Mouse (Mus musculus): ENCODE data around the gene Zfyve26. TPM values are rescaled to one million over a fixed set of nuclear protein-coding genes. Genes with fewer than 3 reads are reported as not detected.

Zfyve26 gene
- polyA plus RNA-seq, 1 experiment from 2014 or later = 10.6 TPM

DNA sequence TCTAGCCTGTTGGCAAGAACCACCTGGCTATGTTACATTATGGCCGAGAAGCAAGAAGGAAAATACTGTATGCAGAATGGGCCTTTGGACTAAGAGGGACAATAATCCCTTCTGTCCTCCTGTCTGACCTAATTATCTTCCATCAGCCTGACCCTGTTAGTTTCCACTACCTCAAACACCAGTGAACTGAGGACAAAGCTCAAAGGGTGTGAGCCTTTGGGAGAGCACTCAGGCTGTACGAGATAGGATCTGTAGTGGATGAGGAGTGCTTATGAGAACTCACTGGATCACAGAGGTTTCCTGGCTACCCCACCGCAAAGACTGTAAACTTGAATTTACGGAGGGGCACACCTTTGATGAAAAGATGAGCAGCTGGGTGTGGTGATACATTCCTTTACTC, 17.6 kb upstream of the Zfyve26 start:
- no peak for ATAC-seq
- Histone ChIP-seq H3K9ac (no peak overlapping the region), H3K9me3 (replicated peaks) (no peaks in the 10 kb centered on the region), H3K27me3 (replicated peaks) (no peaks in the 10 kb centered on the region), H3K4me2 (no peak overlapping the region), H3K4me1 (no peaks in the 10 kb centered on the region), H3K36me3 (peaks cover 15% of the 10 kb centered on the region), H3K4me3 (no peak overlapping the region), H3K27ac (no peak overlapping the region)
- 79% methylated on average over 4 of the region's 4 CpGs for WGBS (ENCODE audit: insufficient replicate concordance)

DNA sequence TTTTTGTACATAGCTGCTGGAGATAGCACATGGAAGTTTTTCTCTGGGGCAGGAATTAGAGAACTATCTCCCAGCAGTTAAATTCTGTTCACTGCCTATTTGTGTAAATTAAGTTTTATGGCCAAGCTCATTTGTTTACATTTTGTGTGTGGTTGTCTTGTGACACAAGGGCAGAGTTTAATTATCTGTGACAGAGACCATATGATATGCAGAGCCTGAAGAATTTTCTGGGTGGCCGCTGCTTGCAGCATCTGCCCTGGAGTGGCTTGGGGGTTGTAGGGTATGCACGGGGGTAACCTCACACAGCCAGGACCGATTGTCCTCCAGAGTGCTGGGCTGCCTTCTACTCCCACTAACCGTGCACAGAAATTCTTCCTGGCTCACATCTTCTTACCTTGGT, 9.9 kb upstream of the Zfyve26 start:
- Histone ChIP-seq H3K4me1 (no peaks in the 10 kb centered on the region), H3K27ac (no peak overlapping the region), H3K4me2 (no peak overlapping the region), H3K9me3 (replicated peaks) (no peaks in the 10 kb centered on the region), H3K4me3 (no peak overlapping the region), H3K9ac (no peak overlapping the region), H3K36me3 (peaks cover 32% of the 10 kb centered on the region), H3K27me3 (replicated peaks) (no peaks in the 10 kb centered on the region)
- ATAC-seq = no peak
- 84% methylated on average over 4 of the region's 4 CpGs for WGBS (ENCODE audit: insufficient replicate concordance)

DNA sequence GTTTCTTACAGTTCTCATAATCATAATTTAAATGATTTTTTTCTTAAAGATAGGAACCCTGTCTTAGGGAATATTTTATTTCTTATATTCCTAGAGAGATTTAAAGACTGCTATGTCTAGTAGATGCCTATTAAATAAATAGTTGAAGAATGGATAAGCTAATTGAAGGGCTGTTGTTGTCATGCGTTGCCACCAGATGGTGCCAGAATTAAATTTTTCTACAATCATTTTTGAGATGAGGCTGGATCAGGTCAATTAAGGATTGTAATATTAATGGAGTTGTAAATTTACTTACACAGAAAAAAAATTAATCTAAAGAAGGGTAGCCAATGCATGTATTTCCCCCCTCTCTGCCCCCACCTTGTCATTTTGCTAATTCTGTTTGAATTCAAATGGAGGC, 9.0 kb upstream of the Zfyve26 start:
- Histone ChIP-seq H3K36me3 (peaks cover 32% of the 10 kb centered on the region), H3K9me3 (replicated peaks) (no peaks in the 10 kb centered on the region), H3K4me1 (no peaks in the 10 kb centered on the region), H3K4me3 (no peak overlapping the region), H3K9ac (no peak overlapping the region), H3K27ac (no peak overlapping the region), H3K27me3 (replicated peaks) (no peaks in the 10 kb centered on the region), H3K4me2 (no peak overlapping the region)
- 44% methylated on average over 1 of the region's 1 CpGs for WGBS (ENCODE audit: insufficient replicate concordance)
- no peak for ATAC-seq

DNA sequence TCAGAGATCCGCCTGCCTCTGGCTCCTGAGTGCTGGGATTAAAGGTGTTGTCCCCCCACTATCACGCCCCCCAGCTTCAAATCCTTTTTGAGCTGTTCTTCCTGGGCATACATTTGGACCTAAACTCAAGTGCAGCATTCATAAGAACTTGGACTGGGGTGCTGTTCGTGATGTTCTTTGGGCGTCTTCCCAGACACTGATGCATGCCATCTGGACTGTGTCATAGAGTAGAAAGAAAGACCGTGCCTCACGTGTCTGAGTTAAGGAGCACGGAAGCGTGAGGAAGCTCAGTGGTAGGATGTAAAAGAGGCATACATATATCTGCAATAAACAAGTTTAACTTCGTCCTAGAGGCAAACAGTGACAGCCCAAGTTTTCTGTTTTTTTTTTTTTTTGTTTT, 5.7 kb upstream of the Zfyve26 start:
- Histone ChIP-seq H3K36me3 (peaks cover 26% of the 10 kb centered on the region), H3K27ac (no peak overlapping the region), H3K9ac (no peak overlapping the region), H3K4me3 (no peak overlapping the region), H3K4me2 (no peak overlapping the region), H3K9me3 (replicated peaks) (no peaks in the 10 kb centered on the region), H3K4me1 (peaks cover 9% of the 10 kb centered on the region), H3K27me3 (replicated peaks) (no peaks in the 10 kb centered on the region)
- WGBS (ENCODE audit: insufficient replicate concordance) = 78% methylated on average over 9 of the region's 9 CpGs
- no peak for ATAC-seq

DNA sequence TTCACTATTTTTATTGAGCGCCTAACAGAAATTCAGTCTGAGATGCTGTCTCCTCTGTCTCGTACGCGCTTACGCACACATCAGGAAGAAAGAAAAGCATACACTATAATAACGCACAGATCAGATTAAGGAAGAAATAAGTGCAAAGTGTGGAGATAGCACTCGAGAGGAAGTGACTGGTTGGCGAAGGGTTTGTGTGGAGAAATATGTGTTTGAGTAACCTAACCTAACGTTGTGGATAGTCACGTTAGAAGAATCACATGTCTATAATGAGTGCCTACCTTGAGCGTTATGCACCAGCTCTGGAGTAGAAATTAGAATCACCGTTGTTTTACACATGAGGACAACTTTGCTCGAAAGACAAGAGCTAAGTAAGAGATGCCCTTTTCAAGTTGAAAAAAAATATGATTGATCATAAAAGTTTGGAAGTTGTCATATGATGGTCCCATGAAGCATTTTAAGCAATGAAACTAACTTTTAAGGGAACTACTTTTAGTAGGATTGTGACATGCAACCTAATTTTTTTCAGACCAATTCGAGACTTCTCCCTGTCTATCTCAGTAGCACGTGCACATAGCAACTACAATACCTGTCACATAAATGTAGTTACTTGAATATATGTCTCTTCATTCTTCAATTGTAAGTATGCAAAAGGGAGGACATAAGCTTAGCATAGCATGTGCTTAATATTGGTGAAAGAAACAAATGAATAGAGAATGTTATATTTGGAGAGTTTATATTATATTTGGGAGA, 2.0 kb upstream of the Zfyve26 start:
- ATAC-seq = no peak
- H3K9me3 ChIP-seq (replicated peaks) = no peaks in the 10 kb centered on the region
- H3K9ac ChIP-seq = peak overlapping the region; percentile 80
- H3K27ac ChIP-seq = peak overlapping the region; percentile 87
- 7% methylated on average over 15 of the region's 15 CpGs for WGBS (ENCODE audit: insufficient replicate concordance)
- H3K27me3 ChIP-seq (replicated peaks) = no peaks in the 10 kb centered on the region
- H3K36me3 ChIP-seq = peaks cover 16% of the 10 kb centered on the region
- H3K4me1 ChIP-seq = peaks cover 34% of the 10 kb centered on the region
- peak overlapping the region; percentile 91 for H3K4me2 ChIP-seq
- H3K4me3 ChIP-seq = peak overlapping the region; percentile 84

DNA sequence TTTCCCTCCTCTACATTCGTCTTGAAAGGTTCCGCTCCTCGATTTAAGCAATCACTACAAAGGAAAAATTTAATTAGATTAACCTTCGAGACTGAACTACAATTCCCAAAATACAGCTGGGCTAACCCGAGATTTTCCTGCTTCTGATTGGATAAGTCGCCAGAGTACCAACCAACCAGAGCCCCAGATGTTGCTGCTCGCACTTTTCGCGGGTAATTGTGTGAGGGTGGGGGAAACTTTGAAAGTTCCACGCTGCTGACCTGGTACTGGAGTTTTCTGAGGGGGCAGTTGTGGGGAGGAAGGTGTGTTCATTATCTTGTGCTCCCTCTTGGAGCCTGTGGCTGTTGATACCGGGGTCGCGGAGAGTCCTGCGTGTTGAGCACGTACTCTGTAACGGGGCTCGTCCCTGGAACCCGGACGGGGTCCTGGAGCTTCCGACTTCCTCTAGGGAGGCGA, 1.0 kb upstream of the Zfyve26 start, which contains the start of gene Rad51b:
Gene Rad51b (plus strand): TSS at position 162 of the 456 bp plus-strand sequence.
- WGBS (ENCODE audit: insufficient replicate concordance) = under 1% methylated on average over 21 of the region's 21 CpGs
- no peaks in the 10 kb centered on the region for H3K9me3 ChIP-seq (replicated peaks)
- peaks cover 40% of the 10 kb centered on the region for H3K4me1 ChIP-seq
- H3K36me3 ChIP-seq = peaks cover 15% of the 10 kb centered on the region; the same call in 1 of the 2 replicates
- peak; percentile 82 for ATAC-seq
- H3K4me2 ChIP-seq = peak within 1 kb of the TSS; percentile 91
- H3K9ac ChIP-seq = peak within 1 kb of the TSS; percentile 80
- peak within 1 kb of the TSS; percentile 87 for H3K27ac ChIP-seq
- H3K27me3 ChIP-seq (replicated peaks) = no peaks in the 10 kb centered on the region
- H3K4me3 ChIP-seq = peak within 1 kb of the TSS; percentile 84

DNA sequence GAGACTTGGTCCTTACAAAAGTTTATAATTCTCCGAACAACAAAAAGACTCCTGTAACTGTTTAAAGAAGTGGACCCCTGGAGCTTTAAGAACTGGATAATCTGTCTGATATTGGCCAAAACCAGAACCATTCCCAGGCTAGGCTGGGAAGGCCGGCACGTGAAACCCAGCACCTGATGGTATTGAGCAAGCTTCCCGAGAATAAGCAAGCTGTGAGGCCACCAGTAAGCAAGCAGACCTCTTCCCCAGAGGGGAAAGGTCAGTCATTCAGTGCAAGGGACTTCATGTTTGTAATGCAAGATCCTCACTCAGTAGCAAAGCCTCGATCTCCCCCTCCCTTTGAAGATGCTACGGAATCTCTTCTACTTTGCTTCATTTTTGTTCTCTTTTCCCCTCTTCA, 3.2 kb downstream of the Zfyve26 start:
- no peaks in the 10 kb centered on the region for H3K27me3 ChIP-seq (replicated peaks)
- peaks cover 33% of the 10 kb centered on the region for H3K4me1 ChIP-seq
- H3K9ac ChIP-seq = no peak overlapping the region
- WGBS (ENCODE audit: insufficient replicate concordance) = 78% methylated on average over 6 of the region's 6 CpGs
- no peak overlapping the region for H3K4me2 ChIP-seq
- no peak overlapping the region for H3K27ac ChIP-seq
- no peak overlapping the region for H3K4me3 ChIP-seq
- H3K9me3 ChIP-seq (replicated peaks) = no peaks in the 10 kb centered on the region
- H3K36me3 ChIP-seq = peaks cover 37% of the 10 kb centered on the region
- no peak for ATAC-seq

DNA sequence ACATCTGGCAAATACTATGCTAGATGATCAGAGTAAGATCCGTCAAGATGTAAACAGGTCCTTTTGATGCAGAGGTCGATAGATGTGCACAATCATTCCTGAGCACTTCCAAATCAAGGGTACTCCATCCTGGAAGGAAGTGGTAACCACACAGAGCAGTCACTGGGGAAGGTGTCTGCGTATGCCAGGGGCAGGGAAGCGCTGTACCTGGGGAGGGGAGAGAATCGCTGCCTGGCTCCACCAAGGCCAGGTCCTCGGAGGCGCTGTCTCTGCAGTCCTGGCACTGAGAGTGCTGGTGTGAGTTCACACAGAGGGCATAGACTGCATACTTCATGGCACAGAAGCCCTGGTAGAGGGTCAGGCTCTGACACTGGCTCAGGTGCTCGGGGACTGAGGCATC, 13.5 kb downstream of the Zfyve26 start:
- Histone ChIP-seq H3K4me3 (no peak overlapping the region), H3K4me1 (no peaks in the 10 kb centered on the region), H3K36me3 (peaks cover 98% of the 10 kb centered on the region), H3K9me3 (replicated peaks) (no peaks in the 10 kb centered on the region), H3K9ac (no peak overlapping the region), H3K27ac (no peak overlapping the region), H3K4me2 (no peak overlapping the region), H3K27me3 (replicated peaks) (no peaks in the 10 kb centered on the region)
- 80% methylated on average over 8 of the region's 8 CpGs for WGBS (ENCODE audit: insufficient replicate concordance)
- no peak for ATAC-seq

DNA sequence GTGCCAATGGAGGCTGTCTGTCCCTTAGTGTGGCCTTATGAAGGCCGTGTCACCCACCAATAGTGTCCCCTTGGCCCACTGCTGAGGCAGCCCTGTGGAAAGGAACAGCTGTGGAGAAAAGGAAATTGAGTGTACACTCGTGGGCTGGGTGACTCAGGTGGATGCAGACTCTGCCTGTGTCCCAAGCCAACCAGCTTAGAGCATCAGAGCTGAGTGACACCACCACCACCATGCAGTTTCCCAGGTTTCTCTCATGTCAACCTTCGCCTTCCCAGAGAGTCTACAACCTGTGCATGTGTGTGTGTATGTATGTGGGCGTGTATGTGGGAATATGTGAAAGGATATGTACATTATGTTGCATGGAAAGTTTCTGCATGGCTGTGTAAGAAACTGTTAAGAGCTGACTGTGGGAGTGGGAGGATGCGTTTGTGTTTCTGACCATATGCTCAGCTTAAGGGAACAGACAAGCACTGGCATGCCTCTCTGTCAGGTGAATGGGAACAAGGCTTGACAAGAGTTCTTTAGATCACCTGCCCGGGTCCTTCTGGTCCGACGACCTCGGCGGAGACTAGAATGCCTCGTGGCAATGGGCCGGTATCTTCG, 16.5 kb downstream of the Zfyve26 start:
- Histone ChIP-seq H3K4me3 (no peak overlapping the region), H3K4me1 (no peaks in the 10 kb centered on the region), H3K4me2 (no peak overlapping the region), H3K9me3 (replicated peaks) (no peaks in the 10 kb centered on the region), H3K27ac (no peak overlapping the region), H3K27me3 (replicated peaks) (no peaks in the 10 kb centered on the region), H3K36me3 (peaks cover 97% of the 10 kb centered on the region), H3K9ac (no peak overlapping the region)
- ATAC-seq = no peak
- 87% methylated on average over 13 of the region's 13 CpGs for WGBS (ENCODE audit: insufficient replicate concordance)

DNA sequence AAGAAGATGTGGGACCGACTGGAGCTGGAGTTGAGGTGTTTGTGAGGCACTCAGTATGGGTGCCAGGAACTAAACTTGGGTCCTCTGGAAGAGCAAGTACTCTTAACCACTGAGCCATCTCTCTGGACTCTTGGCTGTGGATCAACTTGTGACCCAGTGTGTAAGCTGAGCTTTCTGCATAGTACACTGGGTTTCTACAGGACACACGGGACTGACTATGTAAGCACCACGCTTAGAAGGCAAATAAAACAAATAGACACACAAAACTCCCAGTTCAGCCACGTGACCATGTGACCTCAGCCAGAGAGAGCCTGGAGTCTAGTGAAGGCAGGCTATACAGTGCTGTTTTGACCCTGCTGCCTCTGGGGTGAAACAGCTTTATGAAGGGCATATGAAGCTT, 23.5 kb downstream of the Zfyve26 start:
- Histone ChIP-seq H3K9me3 (replicated peaks) (no peaks in the 10 kb centered on the region), H3K4me3 (no peak overlapping the region), H3K27ac (no peak overlapping the region), H3K4me1 (no peaks in the 10 kb centered on the region), H3K4me2 (no peak overlapping the region), H3K36me3 (peaks cover 97% of the 10 kb centered on the region), H3K27me3 (replicated peaks) (no peaks in the 10 kb centered on the region), H3K9ac (no peak overlapping the region)
- peak; percentile 35; the same call in 1 of the 2 replicates for ATAC-seq
- WGBS (ENCODE audit: insufficient replicate concordance) = 79% methylated on average over 4 of the region's 4 CpGs

DNA sequence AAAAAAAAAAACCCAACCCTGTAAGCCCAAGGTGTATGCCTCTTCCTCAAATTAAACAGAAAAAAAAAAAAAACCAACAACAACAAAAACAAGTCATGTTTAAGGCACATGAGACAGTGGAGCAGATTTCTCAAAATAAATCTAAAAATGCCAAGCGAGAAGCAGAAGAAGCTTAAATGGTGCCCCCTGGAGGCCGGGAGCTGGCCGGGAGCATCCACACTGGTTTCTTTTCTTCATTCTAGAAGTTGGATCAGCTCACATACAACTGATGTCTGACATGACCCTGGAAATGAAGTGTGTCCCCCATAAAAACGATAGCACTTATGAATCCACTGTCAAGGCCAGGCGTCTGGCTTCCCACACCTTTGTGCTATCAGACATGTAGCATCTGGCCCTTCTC, 35.1 kb downstream of the Zfyve26 start:
- H3K9me3 ChIP-seq (replicated peaks) = no peaks in the 10 kb centered on the region
- H3K4me2 ChIP-seq = no peak overlapping the region
- no peak overlapping the region for H3K27ac ChIP-seq
- H3K9ac ChIP-seq = no peak overlapping the region
- 61% methylated on average over 5 of the region's 5 CpGs for WGBS (ENCODE audit: insufficient replicate concordance)
- H3K4me1 ChIP-seq = no peaks in the 10 kb centered on the region
- no peaks in the 10 kb centered on the region for H3K27me3 ChIP-seq (replicated peaks)
- H3K4me3 ChIP-seq = no peak overlapping the region
- no peak for ATAC-seq
- H3K36me3 ChIP-seq = peaks cover 84% of the 10 kb centered on the region

DNA sequence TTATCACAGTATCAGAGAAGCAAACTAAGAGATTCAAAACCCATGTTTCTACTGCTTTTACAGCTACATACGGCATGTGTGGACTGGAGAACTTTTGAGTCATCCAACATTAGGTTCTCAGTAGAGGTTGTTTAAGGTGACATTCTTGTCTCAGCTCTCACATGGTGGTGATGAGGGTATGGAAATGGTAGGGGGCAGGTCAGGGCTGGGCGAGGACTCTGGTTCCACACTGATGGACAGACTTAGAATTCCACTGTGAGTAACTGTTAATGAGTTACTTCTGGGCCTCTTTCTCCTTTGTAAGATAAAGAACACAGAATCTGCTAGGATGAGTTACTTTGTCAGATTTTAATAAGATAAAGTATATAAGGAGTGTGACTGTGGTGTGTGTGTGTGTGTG, 36.0 kb downstream of the Zfyve26 start:
- no peak for ATAC-seq
- Histone ChIP-seq H3K9me3 (replicated peaks) (no peaks in the 10 kb centered on the region), H3K27me3 (replicated peaks) (no peaks in the 10 kb centered on the region), H3K36me3 (peaks cover 81% of the 10 kb centered on the region), H3K4me3 (no peak overlapping the region), H3K27ac (no peak overlapping the region), H3K4me1 (no peaks in the 10 kb centered on the region), H3K9ac (no peak overlapping the region), H3K4me2 (no peak overlapping the region)
- WGBS (ENCODE audit: insufficient replicate concordance) = 84% methylated on average over 2 of the region's 2 CpGs

All from liver, embryonic 12.5 days (tissue).